Mouse (Mus musculus) spleen, postnatal 10 days (tissue): ENCODE measurements around the gene Tcam1.

Source experiments
- DNase-seq, 2 experiments: peaks; one replicate each; pipeline ENCODE4 v3.0.0; 2021 to 2022; ENCODE audit warnings: low spot score in 2 of 2

The Tcam1 gene

DNA sequence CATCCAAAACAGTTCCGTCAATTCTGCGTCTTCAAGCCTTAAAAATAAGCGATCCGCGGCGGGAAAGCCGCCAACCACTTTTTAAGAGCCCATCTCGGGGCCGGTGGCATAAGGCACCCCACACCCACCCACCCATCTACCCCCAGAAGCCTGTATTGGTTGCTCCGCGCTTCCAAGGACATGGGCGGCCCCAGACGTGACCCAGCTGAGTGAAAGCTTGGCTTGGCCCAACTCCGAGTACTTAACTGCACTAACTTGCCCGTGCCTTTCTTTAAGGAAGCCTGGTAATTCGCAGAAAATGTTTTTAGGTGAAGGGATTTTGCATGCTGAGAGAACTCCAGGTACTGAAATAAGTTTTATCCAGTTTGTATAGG is 3.2 kb upstream of the Tcam1 start:
- no peak for DNase-seq

DNA sequence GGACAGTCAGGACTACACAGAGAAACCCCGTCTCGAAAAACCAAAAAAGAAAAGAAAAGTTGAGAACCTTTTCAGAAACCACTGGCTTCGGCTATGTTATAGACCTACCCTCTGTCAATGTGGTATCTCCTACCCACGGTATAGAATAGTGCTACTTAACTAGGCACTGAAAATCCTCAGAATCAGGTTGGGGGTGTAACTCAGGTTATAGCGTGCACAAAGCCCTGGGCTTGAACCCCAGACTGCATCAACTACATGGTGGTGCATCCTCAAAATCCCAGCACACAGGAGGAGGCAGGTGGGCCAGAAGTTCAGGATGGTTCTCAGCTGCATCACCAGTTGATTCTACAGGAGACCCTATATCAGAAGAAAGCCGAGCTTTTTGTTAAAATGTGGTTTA is 2.7 kb upstream of the Tcam1 start:
- DNase-seq, result no peak

DNA sequence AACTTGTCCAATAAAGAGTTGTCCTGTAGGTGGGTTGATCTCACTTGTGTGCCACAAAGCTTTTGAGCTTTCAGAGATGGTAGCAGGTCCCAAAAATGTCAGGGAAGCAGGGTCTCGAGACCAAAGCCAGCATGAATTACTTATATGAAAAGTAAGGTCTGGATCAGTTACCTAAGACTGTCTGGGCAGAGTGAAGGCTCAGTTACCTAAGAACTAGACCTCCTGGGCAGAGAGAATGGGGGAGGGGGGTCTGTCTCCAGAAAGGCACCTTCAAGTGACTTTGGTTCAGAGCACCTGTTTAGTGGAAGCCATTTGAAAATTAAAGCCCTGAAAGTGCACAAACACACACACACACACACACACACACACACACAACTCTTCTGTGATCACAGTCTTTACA is 2.1 kb upstream of the Tcam1 start:
- DNase-seq, result no peak

DNA sequence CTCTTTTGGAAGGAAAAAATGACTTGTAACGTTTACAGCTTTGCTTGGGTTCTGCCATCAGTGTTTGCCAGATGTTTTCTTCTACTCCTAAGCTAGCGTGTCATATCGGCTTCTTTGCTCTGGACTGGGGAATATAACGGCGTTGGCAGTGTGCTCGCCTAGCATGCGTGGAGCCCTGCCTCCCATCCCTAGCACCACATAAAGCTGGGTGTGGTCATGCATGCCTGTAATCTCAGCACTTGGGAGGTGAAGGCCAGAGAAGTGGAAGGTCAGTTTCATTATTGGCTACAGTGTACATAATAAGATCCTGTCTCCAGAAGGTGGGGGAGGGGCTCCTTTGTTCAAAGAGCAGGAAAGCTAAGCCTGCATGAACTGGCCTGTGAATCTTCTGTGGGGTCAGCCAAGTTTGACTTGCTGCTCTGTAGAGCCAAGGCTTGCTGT is 1.5 kb upstream of the Tcam1 start:
- peak in 1 of 2 experiments; percentile 28 for DNase-seq

DNA sequence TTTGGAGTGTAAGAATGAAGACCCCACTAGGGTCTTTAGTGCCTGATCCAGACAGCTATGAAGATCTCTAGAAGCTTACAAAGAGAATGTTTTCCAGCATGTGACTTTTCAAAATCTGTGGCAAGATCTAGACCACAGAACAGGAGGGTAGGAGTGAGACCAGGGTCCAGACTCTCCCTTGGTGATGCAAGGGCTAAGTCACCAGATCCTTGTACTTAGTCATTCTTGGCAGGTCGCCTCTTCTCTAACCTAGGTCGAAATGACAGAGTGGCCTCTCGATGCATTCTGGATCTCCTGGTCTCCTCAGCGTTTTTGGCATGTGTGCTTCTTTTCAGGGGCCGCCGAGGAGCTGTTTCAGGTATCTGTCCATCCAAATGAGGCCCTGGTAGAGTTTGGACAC is 6.0 kb downstream of the Tcam1 start:
- DNase-seq, result no peak

DNA sequence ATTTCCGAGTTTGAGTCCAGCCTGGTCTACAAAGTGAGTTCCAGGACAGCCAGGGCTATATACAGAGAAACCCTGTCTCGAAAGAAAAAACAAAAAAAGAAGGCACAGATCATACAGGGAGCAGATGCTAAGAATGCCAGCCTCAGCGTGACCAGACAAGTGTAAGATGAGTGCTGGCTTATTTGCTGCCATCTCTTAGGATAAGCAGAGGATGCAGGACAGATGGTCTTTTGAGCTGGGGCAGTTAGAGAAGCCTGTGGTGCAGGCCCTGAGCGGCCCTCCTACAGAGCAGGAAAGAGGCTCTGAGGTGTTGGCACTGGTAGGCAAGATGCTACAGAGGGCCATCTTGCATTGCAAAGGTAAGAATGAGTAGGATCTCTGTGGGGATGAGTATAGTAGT is 6.9 kb downstream of the Tcam1 start:
- no peak for DNase-seq

DNA sequence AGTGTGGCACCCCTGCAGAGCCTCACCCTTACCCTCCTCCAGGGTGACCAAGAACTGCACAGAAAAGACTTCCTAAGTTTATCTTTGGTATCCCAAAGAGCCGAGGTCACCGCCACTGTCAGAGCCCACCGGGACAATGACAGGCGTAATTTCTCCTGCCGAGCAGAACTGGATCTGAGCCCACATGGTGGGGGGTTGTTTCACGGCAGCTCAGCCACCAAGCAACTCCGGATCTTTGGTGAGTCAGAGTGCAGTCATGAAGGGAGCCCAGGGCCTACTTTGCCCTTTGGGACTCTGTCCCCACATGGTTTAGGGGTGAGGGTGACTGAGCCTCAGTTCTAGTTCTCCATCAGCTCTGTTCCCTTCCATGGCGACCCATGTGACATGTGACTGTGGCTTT is 7.7 kb downstream of the Tcam1 start:
- no peak for DNase-seq

DNA sequence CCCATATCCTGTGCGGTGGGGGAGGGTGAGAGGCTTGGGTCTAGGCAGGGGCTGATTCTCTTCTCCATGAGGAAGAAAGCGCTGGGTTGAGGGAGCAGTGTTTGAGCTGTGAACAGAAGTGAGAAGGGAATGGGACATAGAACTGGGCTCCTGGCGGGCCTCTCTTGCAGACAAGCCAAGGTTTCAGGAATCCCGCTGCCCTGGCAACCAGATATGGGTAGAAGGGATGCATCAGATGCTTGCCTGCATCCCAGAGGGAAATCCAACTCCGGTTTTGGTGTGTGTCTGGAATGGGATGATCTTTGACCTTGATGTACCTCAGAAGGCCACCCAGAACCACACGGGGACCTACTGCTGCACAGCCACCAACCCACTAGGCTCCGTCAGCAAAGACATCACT is 9.7 kb downstream of the Tcam1 start:
- DNase-seq, result no peak

DNA sequence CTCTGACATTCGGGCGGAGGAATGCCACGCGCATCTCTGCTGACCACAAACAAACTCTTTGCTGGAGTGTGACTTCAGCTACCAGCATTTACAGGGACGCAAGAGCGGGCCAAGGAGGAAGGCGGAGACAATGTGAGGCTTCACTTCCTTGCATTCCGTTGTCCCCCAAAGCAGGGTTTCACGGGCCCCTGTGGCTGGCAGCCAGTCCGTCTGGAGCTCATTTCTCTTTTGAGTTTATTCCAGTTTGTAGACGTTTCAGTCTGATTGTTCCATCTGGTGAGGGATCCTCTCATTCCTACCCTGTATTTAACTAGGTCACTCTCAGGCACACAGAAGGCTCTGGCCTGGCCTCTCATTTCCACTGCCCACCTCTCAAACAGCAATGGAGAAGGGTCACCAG is 10.5 kb downstream of the Tcam1 start:
- no peak for DNase-seq

DNA sequence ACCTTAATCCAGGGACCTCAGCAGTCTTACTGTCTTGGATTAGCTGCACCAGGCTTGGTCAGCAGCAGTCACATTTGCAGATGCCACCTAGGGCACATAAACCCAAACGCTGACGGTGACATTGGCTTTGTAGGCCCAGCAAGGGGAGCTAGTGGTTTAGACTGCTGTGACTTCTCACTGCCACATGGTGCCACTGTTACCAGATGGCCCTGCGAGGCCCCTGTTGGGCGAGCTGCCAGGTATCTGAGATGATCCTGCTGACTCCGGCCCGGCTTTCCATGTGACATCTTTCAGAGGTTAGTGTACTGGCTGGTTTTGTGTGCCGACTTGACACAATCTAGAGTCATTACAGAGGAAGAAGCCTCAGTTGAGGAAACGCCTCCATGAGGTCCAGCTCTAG is 12.9 kb downstream of the Tcam1 start:
- peak in 1 of 2 experiments; percentile 68 for DNase-seq

DNA sequence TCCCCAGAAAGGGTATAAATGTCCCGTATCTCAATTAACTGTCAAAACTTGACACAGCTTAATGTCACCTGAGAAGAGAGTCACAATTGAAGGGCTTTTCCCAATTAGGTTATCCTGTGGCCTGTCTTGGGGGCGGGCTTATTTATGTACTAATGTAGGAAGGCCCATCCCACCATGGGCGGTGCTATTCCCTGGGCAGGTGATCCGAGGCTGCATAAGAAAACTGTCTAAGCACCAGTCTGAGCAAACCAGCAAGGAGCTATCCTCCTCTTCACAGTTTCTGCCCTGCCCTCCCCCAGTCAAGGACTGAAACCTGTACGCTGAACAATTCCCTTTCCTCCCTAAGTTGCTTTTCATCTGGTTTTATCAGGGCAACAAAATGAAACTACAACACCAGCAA is 13.9 kb downstream of the Tcam1 start:
- DNase-seq, result no peak

DNA sequence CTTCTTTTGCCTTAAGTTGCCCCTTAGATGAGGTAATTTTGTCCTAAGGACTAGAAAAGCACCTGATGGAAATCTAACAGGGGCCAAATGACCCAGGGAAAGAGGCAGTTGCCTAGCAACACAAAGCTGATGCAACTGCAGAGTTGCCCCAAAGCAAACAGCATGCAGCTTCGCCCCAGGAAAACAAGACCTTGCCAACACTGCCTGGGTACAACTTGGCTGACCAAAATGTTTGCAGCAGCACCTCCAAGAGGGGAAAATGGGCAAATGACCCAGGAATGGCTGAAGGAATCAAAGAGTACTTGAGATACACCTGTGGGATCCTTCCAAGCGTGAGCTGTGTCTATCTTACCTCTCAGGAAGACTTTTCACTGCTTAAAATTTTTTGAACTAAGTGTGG is 15.4 kb downstream of the Tcam1 start:
- DNase-seq, result no peak

DNA sequence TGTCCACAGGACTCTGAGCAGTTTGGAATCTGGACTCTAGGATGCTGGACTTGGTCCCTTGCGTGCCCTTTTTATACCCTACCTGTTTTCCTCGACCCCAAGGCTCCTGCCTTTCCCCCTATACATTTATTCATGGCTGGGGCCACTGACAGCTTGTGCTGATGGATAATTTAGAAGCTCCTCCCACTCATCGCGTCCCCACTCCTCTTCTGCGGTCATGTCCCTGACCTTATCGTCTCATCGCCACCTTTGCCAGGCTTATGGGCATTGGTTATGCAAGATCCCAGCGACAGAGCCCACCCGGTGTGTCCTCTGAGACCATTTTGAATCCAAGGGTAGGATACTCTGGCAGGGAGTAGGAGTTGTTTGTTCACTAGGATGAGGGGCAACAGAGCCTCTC is 25.3 kb downstream of the Tcam1 start, which contains the start of gene Gh:
TSS of gene Gh (minus strand) at position 101 of the 400 bp plus-strand sequence.
- DNase-seq, result no peak

DNA sequence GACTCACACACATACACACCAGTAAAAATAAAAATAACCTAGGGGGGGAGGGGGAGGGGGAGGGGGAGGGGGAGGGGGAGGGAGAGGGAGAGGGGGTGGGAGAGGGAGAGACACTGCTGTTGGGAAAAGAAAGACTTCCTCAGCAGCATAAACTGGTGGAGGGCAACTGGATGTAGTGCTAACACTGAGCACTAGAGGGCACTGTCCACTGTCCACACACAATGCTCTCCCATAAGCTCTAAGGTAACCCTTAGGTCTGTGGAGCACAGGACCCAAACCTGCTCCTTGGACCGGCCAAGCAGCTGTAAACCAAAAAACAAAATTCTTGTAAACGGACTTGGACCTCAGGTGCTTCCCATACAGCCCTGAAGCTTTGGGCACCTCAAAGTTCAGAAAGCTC is 26.2 kb downstream of the Tcam1 start:
- DNase-seq, result peak in 1 of 2 experiments; percentile 79

DNA sequence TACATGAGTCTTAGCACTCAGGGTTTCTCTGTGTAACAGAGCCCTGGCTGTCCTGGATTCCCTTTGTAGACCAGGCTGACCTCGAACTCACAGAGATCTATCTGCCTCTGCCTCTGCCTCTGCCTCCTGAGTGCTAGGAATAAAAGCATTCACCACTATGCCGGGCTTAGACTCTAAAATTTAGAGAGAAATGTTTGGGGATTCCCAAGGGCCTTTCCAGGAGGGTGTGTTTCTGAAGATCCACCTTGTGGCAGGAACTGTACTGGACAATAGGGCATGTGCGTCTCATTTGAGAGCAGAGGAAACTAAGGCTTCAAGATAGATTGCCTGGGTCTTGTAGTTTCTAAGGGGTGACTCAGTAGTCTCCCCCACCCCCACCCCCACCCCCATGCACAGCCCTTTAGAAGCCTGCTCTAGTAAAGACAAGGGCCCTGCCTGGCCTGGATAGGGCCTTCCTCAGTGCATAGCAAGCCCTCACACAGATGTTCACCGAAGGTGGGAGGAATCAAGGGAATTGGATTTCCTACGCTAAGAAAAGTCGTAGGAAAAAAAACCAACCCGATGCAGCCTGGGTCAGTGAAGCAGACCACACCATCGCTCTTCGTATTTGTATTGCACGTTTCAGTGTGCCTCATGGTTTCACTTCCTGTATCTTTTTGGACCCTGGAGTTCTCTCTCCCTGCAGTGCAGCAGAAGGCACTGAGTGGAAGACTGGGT is 29.0 kb downstream of the Tcam1 start:
- DNase-seq, result no peak

DNA sequence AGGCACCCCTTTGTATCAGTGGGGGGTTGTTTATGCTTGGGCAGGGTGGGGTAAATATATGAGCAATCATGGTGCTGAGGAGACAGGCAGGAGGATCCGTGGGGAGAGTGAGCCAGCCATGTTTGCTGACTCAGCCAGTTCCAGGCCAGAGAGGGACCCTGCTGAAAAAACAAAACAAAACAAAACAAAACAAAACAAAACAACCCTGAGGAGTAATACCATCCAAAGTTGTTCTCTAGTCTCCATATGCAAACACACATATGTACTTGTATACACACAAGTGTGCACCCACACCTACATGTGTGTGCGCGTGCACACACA is 29.6 kb downstream of the Tcam1 start:
- DNase-seq, result no peak

DNA sequence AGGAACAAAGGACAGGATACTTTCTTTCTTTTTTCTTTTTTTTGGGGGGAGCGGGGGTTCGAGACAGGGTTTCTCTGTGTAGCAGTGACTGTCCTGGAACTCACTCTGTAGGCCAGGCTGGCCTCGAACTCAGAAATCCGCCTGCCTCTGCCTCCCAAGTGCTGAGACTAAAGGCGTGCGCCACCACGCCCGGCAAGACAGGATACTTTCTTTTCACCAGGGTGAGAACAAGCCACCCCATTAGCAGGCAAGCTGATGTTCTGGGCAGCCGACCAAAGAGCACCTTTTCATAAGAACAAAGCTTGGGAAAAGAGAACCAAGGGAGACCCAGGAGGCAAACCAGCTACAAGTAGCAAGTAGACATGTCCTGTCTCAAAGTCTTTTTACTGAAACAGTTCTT is 30.3 kb downstream of the Tcam1 start:
- no peak for DNase-seq

DNA sequence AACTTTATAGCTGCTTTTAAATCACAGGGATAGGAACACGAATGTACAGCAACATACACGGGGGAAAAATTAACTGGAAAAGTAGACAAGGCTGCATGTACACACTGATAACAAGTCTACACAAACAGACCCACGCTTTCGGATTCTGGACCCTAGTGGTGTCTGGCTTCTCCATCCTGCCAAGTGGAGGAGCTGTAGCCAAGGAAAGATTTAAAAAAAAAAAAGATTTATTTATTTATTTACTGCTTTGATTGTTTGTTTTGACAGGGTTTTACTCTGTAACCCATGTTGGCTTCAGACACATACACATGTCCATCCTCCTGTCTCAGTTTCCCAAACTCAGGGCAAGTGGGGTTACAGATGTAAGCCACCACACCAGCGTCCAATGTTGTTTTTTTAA is 31.0 kb downstream of the Tcam1 start:
- DNase-seq, result no peak

DNA sequence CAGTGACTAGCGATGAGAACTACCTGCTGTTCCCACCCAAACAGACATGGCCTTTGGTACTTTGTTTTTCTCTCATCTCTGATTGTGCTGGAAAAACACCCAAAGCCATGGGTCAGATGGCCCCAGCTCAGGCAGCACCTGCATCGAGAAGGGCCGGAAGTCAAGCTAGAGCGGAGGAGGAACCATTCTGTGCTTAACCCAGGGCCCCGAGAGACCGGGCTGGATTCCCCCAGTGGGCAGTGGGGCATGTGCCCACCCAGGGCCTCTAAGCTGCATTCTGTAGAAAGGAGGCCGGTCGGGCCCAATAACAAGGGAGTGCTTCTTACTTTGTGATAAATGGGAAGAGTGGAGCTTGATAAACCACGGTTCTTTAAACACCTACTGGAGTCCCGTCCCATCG is 31.7 kb downstream of the Tcam1 start:
- peak in 1 of 2 experiments; percentile 81 for DNase-seq

DNA sequence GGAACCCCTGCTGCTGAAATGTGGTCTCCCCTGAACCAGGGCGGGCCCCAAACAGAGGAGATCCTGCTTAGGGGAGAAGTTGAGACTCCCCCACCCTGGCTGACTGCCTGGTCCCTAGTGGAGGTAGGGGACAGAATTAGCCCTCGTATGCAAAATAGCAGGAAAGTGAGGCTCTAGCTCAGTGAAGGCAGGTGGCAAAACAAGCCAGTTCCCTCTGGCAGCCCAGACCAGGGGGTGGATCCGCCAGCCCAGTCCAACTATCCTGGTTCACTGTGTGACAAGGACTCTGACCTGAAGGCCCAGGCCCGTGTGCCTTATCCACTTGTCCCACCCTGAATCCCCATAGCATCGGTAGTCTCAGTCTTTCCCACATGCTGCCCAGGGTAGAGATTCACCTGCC is 33.7 kb downstream of the Tcam1 start:
- peak in 1 of 2 experiments; percentile 72 for DNase-seq

DNA sequence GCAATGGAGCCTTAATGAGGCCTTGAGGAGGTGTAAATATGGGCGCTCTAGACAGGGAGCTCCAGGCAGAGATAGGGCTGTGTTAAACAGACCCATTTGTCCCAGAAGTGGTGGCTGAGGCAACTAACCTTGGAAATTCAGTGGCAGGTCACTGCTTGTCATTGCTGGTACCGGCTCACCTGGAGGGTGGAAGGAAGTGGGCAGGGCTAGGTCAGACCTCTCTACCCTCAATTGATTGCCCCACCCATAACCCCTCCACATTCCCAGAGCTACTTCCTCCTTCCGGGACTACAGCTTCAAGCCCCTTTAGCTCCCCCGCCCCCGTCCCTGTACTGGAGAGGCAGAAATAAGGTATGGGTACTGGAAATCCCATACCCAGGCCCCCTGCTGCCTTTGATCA is 37.1 kb downstream of the Tcam1 start:
- peak in 1 of 2 experiments; percentile 53 for DNase-seq

DNA sequence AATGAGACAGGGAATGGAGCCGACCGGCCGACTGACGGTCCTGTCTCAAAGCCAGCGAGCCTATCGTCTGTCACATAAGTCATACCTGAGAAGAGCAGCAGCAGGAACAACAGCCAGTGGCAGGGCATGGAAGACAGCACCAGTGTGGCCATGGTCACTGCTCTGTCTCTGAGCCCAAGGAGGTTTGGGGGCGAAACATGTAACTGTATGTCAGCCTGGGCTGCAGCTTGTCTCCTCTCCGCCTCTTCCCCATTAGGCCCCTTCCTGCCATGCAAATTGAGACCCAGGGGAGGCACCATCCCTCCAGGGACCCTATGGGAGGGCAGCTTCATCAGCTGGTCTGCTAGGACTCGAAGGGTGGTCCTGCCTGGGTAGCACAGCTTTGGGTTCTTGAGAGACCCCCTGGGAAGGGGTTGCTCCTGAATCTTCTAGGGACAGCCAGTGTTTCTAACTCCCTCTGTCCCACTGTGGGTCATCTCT is 37.9 kb downstream of the Tcam1 start, which contains the start of gene Cd79b:
TSS of gene Cd79b (minus strand) at position 430 of the 480 bp plus-strand sequence.
- peak in 1 of 2 experiments; percentile 84 for DNase-seq

DNA sequence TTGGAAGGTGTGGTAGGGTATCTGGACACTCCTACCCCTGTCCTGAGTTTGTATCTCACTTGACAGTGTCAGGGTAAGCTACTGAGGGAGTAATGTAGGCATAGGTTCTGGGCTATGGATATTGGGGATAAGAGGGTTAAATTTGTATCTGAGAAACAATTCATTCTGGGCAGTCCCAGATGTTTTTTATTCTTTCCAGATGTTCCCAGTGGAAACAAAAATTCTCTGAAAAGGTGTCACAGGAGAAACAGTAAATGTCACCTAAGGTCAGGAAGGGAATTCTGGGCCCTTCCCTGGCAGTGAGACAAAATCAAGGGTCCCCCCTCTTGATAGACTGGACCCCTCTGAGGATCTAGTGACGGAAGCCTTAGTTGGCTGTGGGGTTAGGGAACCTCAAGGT is 39.9 kb downstream of the Tcam1 start:
- no peak for DNase-seq

DNA sequence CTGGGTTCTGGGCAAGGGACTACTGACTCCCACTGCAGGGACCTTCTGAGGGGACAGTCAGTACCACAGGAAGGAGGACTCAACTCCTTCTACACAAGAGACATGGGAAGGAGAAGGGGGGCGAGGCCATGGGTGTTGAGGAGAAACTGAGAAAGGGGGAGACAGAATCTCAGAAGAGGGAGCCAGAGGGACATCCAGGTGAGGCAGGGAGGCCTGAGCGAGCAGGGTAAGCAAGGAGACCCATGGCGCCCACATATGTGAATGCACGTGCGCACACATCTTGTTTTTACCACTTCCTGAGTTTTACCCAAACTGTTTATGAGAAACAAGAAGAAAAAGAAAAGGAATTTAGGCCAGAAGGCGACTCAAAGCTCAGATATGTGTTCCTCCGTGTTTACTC is 41.3 kb downstream of the Tcam1 start:
- no peak for DNase-seq
